Mouse (Mus musculus) G1E (cell line): ENCODE results near the gene Zfp324.

Source experiments
- CTCF ChIP-seq: IDR thresholded peaks from 2 replicates; pipeline ENCODE4 v1.5.1; 2012; ENCODE audit warnings: low read depth, low read length, inconsistent platforms, mixed read lengths
- GATA1 ChIP-seq: IDR thresholded peaks from 2 replicates; pipeline ENCODE4 v1.6.1; 2012; ENCODE audit warnings: borderline replicate concordance, low read length, inconsistent platforms, mixed read lengths
- GATA2 ChIP-seq: IDR thresholded peaks from 2 replicates; pipeline ENCODE4 v1.6.1; 2012; ENCODE audit warnings: low read depth, low read length, inconsistent platforms, borderline replicate concordance
- POLR2AphosphoS5 ChIP-seq: IDR thresholded peaks from 2 replicates; pipeline ENCODE4 v1.6.1; 2012; ENCODE audit warnings: low read depth, low read length, inconsistent platforms; ENCODE audit not compliant: insufficient replicate concordance
- TAL1 ChIP-seq: conservative IDR thresholded peaks from 2 replicates; pipeline ENCODE4 v1.6.1; 2012; ENCODE audit warnings: low read depth, low read length, inconsistent platforms, mixed read lengths

DNA sequence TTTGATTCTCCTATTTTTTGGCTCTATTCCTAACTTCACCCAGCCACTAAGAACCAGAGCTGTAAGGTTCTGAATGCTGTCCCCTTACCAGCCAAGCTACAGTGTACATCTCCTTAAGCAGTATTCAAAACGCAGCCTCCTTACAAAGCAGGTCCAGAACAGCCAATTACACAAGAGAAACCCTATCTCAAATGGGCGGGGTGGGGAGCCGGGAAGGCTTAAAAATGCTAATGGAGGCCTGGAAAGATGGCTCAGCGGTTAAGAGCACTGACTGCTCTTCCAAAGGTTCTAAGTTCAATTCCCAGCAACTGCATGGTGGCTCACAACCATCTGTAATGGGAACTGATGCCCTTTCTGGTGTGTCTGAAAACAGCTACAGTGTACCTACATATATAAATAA lies 5.9 kb upstream of the Zfp324 start:
- no peak for TF ChIP-seq CTCF
- TF ChIP-seq POLR2AphosphoS5, result no peak
- no peak for TF ChIP-seq GATA1
- TF ChIP-seq TAL1, result no peak
- TF ChIP-seq GATA2, result no peak
